Mouse (Mus musculus): ENCODE data around the gene Myh11.

DNA sequence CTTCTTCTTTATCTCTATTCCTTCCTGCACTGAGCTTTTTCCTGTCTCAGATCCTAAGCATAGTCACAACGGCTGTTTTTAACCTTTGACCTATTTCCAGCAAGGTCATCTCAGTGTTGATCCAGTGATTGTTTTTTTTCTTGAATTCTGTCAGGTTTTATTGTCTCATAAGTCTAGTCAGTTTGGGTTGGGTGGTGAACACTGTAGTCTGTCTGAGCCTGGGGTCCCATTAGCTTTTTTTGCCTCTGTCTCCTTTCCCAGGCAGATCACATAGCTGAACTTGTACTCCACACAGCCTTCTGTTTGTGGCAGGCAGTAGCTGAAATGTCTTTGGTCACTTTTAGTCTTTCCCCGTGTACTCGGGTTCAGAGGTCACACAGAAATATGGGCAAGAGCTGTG lies 113.1 kb downstream of the Myh11 start:
- TF ChIP-seq CTCF (IDR thresholded peaks at IDR 0.05; ENCODE audit: borderline replicate concordance, insufficient read depth, low read length) (no peak), POLR2A (IDR thresholded peaks at IDR 0.05; ENCODE audit: low read depth, low read length) (no peak)

Data from embryonic fibroblast, embryonic 13.5 days (primary cell).